Mouse (Mus musculus) thymus, postnatal 25 days (tissue): ENCODE measurements around the gene Rapgef6.
A peak's percentile ranks its signal among the peaks of the same experiment; 100 is the strongest.

Experiments
- DNase-seq: peaks from one replicate; pipeline ENCODE4 v3.0.0; 2022

Rapgef6 gene

GRCm38 (mm10) chr11:54522529-54523430 is at the start of gene Rapgef6:
Rapgef6 (plus strand) TSS chr11:54522847.
- DNase-seq, result peak; percentile 99

- peak; percentile 37 for DNase-seq
Observed at GRCm38 (mm10) chr11:54478414-54478813, 44.2 kb upstream of the Rapgef6 start.

- no peak for DNase-seq
Observed at GRCm38 (mm10) chr11:54486041-54486440, 36.6 kb upstream of the Rapgef6 start.

- no peak for DNase-seq
Observed at GRCm38 (mm10) chr11:54491946-54492558, 30.6 kb upstream of the Rapgef6 start.

- peak; percentile 30 for DNase-seq
Observed at GRCm38 (mm10) chr11:54492559-54492958, 30.1 kb upstream of the Rapgef6 start.

GRCm38 (mm10) chr11:54499838-54500237 is 22.8 kb upstream of the Rapgef6 start:
- no peak for DNase-seq

- no peak for DNase-seq
Observed at GRCm38 (mm10) chr11:54502546-54503245, 20.0 kb upstream of the Rapgef6 start.

- DNase-seq, result no peak
Observed at GRCm38 (mm10) chr11:54513584-54513983, 9.1 kb upstream of the Rapgef6 start.

GRCm38 (mm10) chr11:54521927-54522528 is 619 bp upstream of the Rapgef6 start:
- peak; percentile 18 for DNase-seq

GRCm38 (mm10) chr11:54523431-54524001 is 869 bp downstream of the Rapgef6 start:
- DNase-seq, result no peak

GRCm38 (mm10) chr11:54528002-54528401 is 5.4 kb downstream of the Rapgef6 start:
- no peak for DNase-seq

GRCm38 (mm10) chr11:54530391-54530790 is 7.7 kb downstream of the Rapgef6 start:
- no peak for DNase-seq

GRCm38 (mm10) chr11:54530916-54531315 is 8.3 kb downstream of the Rapgef6 start:
- no peak for DNase-seq

- no peak for DNase-seq
Observed at GRCm38 (mm10) chr11:54533834-54534233, 11.2 kb downstream of the Rapgef6 start.

- DNase-seq, result peak; percentile 82
Observed at GRCm38 (mm10) chr11:54534871-54535270, 12.2 kb downstream of the Rapgef6 start.

- no peak for DNase-seq
Observed at GRCm38 (mm10) chr11:54539031-54539430, 16.4 kb downstream of the Rapgef6 start.

GRCm38 (mm10) chr11:54539486-54539885 is 16.8 kb downstream of the Rapgef6 start:
- no peak for DNase-seq

- DNase-seq, result no peak
Observed at GRCm38 (mm10) chr11:54540328-54540727, 17.7 kb downstream of the Rapgef6 start.

- no peak for DNase-seq
Observed at GRCm38 (mm10) chr11:54542414-54542813, 19.8 kb downstream of the Rapgef6 start.

GRCm38 (mm10) chr11:54554970-54555369 is 32.3 kb downstream of the Rapgef6 start:
- DNase-seq, result no peak

- peak; percentile 45 for DNase-seq
Observed at GRCm38 (mm10) chr11:54562761-54563160, 40.1 kb downstream of the Rapgef6 start.

- DNase-seq, result no peak
Observed at GRCm38 (mm10) chr11:54567959-54568358, 45.3 kb downstream of the Rapgef6 start.

- DNase-seq, result no peak
Observed at GRCm38 (mm10) chr11:54574741-54575140, 52.1 kb downstream of the Rapgef6 start.
